Mouse (Mus musculus) midbrain, postnatal 0 days (tissue): Measurements from ENCODE around the gene Larp4b. TPM values are rescaled to one million over a fixed set of nuclear protein-coding genes. Genes with fewer than 3 reads are reported as not detected.

Experiments
- ATAC-seq: fragments of 200-750 bp; cut with Nextera tagmentation; 2 replicates; pipeline ENCODE4 v1.8.0; 2017; ENCODE audit warnings: moderate number of reproducible peaks, mild to moderate bottlenecking, moderate TSS enrichment, moderate library complexity; ENCODE audit not compliant: low FRiP score
- DNase-seq: peaks from one replicate; pipeline ENCODE4 v3.0.0-alpha.2; 2015; ENCODE audit warnings: low spot score
- H3K27ac ChIP-seq: fragments of 300-500 bp; sonication (generic); 2 replicates; pipeline ENCODE4 v1.5.1; 2014; ENCODE audit warnings: low read depth, mild to moderate bottlenecking, low read length, mixed read lengths
- H3K27me3 ChIP-seq: fragments of 300-500 bp; sonication (generic); 2 replicates; pipeline ENCODE4 v1.6.1; 2014; ENCODE audit warnings: low read length, control low read depth, mixed read lengths; ENCODE audit not compliant: insufficient read depth
- H3K36me3 ChIP-seq: fragments of 300-500 bp; sonication (generic); 2 replicates; pipeline ENCODE4 v1.6.1; 2014; ENCODE audit warnings: low read length, control low read depth, mixed read lengths; ENCODE audit not compliant: insufficient read depth
- H3K4me1 ChIP-seq: fragments of 300-500 bp; sonication (generic); 2 replicates; pipeline ENCODE4 v1.6.1; 2014; ENCODE audit warnings: mild to moderate bottlenecking, control low read depth, antibody characterized with exemption, low read length, mixed read lengths; ENCODE audit not compliant: insufficient read depth
- H3K4me2 ChIP-seq: fragments of 300-500 bp; sonication (generic); 2 replicates; pipeline ENCODE4 v1.6.1; 2014; ENCODE audit warnings: low read depth, mild to moderate bottlenecking, low read length, mixed read lengths; ENCODE audit not compliant: poor library complexity, severe bottlenecking
- H3K4me3 ChIP-seq: fragments of 300-500 bp; sonication (generic); 2 replicates; pipeline ENCODE4 v1.5.1; 2014; ENCODE audit warnings: low read depth, mild to moderate bottlenecking, low read length, moderate library complexity
- H3K9ac ChIP-seq: fragments of 300-500 bp; sonication (generic); replicated peaks from 2 replicates; pipeline ENCODE4 v1.6.1; 2014; ENCODE audit warnings: mild to moderate bottlenecking, low read length, moderate library complexity, mixed read lengths; ENCODE audit not compliant: poor library complexity, severe bottlenecking
- H3K9me3 ChIP-seq: fragments of 300-500 bp; sonication (generic); 2 replicates; pipeline ENCODE4 v1.6.1; 2016; ENCODE audit warnings: low read length, control low read depth
- CTCF ChIP-seq: IDR thresholded peaks from 2 replicates; pipeline ENCODE4 v1.5.1; 2016; ENCODE audit warnings: antibody characterized with exemption, mild to moderate bottlenecking
- WGBS: fragments of 180-500 bp; shearing (Covaris S2); extraction: QIAGEN DNeasy Blood & Tissue Kit; methylation state at CpG from one replicate; pipeline ENCODE4 v1.1.7; 2014; 5-methylcytosine and 5-hydroxymethylcytosine counted together
- polyA plus RNA-seq: library from polyadenylated mRNA; unstranded; fragments of >200 nt; fragmentation: Nextera tagmentation; extraction: Ambion mirVana; gene quantifications from 2 replicates; pipeline ENCODE4 v1.2.1, GENCODE M21; 2015
- total RNA-seq: library from RNA; depleted of rRNA; stranded (reverse); fragments of >200 nt; gene quantifications from 2 replicates; pipeline ENCODE4 v1.2.3, GENCODE M21; 2014

The Larp4b gene
- total and polyA plus RNA-seq, 2 experiments from 2014 or later, result 40.8 to 78.3 TPM

- Histone ChIP-seq H3K4me2 (no peak overlapping the region), H3K9me3 (no peaks in the 10 kb centered on the region), H3K36me3 (no peaks in the 10 kb centered on the region; the same call in 1 of the 2 replicates), H3K4me3 (no peak overlapping the region), H3K27ac (no peak overlapping the region), H3K4me1 (no peaks in the 10 kb centered on the region), H3K27me3 (no peaks in the 10 kb centered on the region), H3K9ac (no peak overlapping the region)
- DNase-seq (no peak), ATAC-seq (no peak)
- no peak for TF ChIP-seq CTCF
- WGBS, result 96% methylated on average over 3 of the region's 3 CpGs
Observed at GRCm38 (mm10) chr13:9113735-9114134, 20.1 kb downstream of the Larp4b start.

GRCm38 (mm10) chr13:9120835-9121542, 27.3 kb downstream of the Larp4b start:
- no peaks in the 10 kb centered on the region for H3K9me3 ChIP-seq

GRCm38 (mm10) chr13:9122045-9122444, 28.4 kb downstream of the Larp4b start:
- DNase-seq (no peak), ATAC-seq (no peak)
- no peak overlapping the region for H3K9ac ChIP-seq
- WGBS, result 95% methylated on average over 4 of the region's 4 CpGs
- H3K27me3 ChIP-seq, result no peaks in the 10 kb centered on the region
- no peak overlapping the region for H3K4me2 ChIP-seq
- no peak for TF ChIP-seq CTCF
- H3K4me3 ChIP-seq, result no peak overlapping the region
- no peaks in the 10 kb centered on the region for H3K9me3 ChIP-seq
- H3K27ac ChIP-seq, result no peak overlapping the region
- no peaks in the 10 kb centered on the region for H3K4me1 ChIP-seq
- H3K36me3 ChIP-seq, result peaks cover 11% of the 10 kb centered on the region

More at GRCm38 (mm10) chr13:9120835-9121542, 27.3 kb downstream of the Larp4b start:
- DNase-seq (no peak), ATAC-seq (no peak)
- WGBS, result 86% methylated on average over 10 of the region's 10 CpGs
- Histone ChIP-seq H3K27ac (no peak overlapping the region), H3K36me3 (peaks cover 7% of the 10 kb centered on the region), H3K4me2 (no peak overlapping the region), H3K27me3 (no peaks in the 10 kb centered on the region), H3K9ac (no peak overlapping the region), H3K4me1 (no peaks in the 10 kb centered on the region), H3K4me3 (no peak overlapping the region)
- no peak for TF ChIP-seq CTCF

GRCm38 (mm10) chr13:9125193-9125592, 31.5 kb downstream of the Larp4b start:
- no peaks in the 10 kb centered on the region for H3K9me3 ChIP-seq
- no peak for DNase-seq
- 94% methylated on average over 7 of the region's 7 CpGs for WGBS
- no peak overlapping the region for H3K27ac ChIP-seq
- no peak overlapping the region for H3K9ac ChIP-seq
- H3K4me1 ChIP-seq, result no peaks in the 10 kb centered on the region
- no peaks in the 10 kb centered on the region for H3K27me3 ChIP-seq
- no peak for TF ChIP-seq CTCF
- H3K4me3 ChIP-seq, result no peak overlapping the region
- no peak for ATAC-seq
- no peak overlapping the region for H3K4me2 ChIP-seq
- peaks cover 11% of the 10 kb centered on the region for H3K36me3 ChIP-seq

GRCm38 (mm10) chr13:9127715-9128114, 34.0 kb downstream of the Larp4b start:
- ATAC-seq (no peak), DNase-seq (no peak)
- Histone ChIP-seq H3K9ac (no peak overlapping the region), H3K27ac (no peak overlapping the region), H3K36me3 (peaks cover 11% of the 10 kb centered on the region), H3K4me3 (no peak overlapping the region), H3K9me3 (no peaks in the 10 kb centered on the region), H3K27me3 (no peaks in the 10 kb centered on the region), H3K4me1 (no peaks in the 10 kb centered on the region), H3K4me2 (no peak overlapping the region)
- no peak for TF ChIP-seq CTCF
- WGBS, result 94% methylated on average over 4 of the region's 4 CpGs

GRCm38 (mm10) chr13:9128707-9129314, 35.1 kb downstream of the Larp4b start:
- H3K27ac ChIP-seq, result no peak overlapping the region
- no peaks in the 10 kb centered on the region for H3K27me3 ChIP-seq
- DNase-seq (no peak), ATAC-seq (no peak)
- H3K4me2 ChIP-seq, result no peak overlapping the region
- TF ChIP-seq CTCF, result no peak
- H3K4me1 ChIP-seq, result no peaks in the 10 kb centered on the region
- H3K4me3 ChIP-seq, result no peak overlapping the region
- 94% methylated on average over 6 of the region's 6 CpGs for WGBS
- no peaks in the 10 kb centered on the region for H3K9me3 ChIP-seq
- H3K9ac ChIP-seq, result no peak overlapping the region
- H3K36me3 ChIP-seq, result peaks cover 11% of the 10 kb centered on the region
